Mouse (Mus musculus) bone marrow, adult 2 months (tissue): Measurements from ENCODE around the gene Slc25a12.

Experiments used
- CTCF ChIP-seq: fragments of 200-500 bp; IDR thresholded peaks from 2 replicates; pipeline ENCODE4 v1.5.1; 2011; ENCODE audit warnings: low read length, control low read depth; ENCODE audit not compliant: control insufficient read depth, insufficient read depth
- POLR2A ChIP-seq: fragments of 200-500 bp; IDR thresholded peaks from 2 replicates; pipeline ENCODE4 v1.6.1; 2011; ENCODE audit warnings: low read depth, mild to moderate bottlenecking, control low read depth, low read length, borderline replicate concordance; ENCODE audit not compliant: control insufficient read depth

DNA sequence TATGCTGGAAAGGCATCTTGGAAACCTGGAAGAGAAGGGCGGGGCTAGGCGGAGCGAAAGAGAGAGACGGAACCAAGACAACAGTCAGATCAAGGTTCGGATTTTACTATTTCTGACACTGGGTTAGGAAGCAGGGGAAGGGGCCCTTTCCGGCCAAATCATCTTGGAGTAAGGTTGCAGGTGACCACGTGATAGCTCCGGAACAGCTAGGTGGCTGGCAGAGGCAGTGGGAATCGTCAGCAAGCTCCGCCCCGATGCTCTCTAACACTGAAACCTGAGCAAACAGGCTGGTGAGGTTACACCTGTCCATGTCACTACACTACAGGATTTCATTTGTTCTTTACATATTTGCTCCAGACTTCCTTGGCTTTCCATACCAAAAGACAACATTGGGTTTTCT lies 16.3 kb upstream of the Slc25a12 start:
- TF ChIP-seq CTCF (no peak), POLR2A (no peak)
